Mouse (Mus musculus): ENCODE data around the gene Msln. TPM values are rescaled to one million over a fixed set of nuclear protein-coding genes. Genes with fewer than 3 reads are reported as not detected.

The Msln gene
- polyA plus RNA-seq, 1 experiment from 2014 or later, result 0.48 TPM

DNA sequence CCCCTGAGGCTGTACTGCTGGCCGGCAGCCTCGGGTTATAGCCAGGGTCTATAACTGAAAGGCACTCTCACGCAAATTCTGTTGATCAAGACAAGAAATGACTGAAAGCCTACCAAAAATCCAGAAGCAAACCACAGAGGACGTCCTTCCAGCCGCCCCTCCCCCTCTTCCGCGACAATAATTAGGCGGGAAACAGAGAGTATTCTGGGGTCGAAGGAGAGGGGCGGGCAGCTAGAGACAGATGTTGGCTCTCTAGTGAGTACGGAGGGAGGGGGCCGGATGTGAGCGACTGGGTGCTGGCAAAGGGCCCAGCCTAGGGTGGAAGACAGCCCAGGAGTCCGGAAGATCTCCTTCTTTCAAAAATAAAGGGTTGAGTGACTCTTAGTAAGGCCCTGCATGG is 38.4 kb upstream of the Msln start, which contains the start of gene Fam173a:
Gene Fam173a (minus strand): TSS at position 287 of the 400 bp plus-strand sequence.
- Histone ChIP-seq H3K27me3 (replicated peaks; ENCODE audit: control insufficient read depth, insufficient read depth, low read length) (no peaks in the 10 kb centered on the region), H3K36me3 (ENCODE audit: control insufficient read depth, insufficient read depth, low read length) (peaks cover 19% of the 10 kb centered on the region), H3K4me2 (ENCODE audit: low read length) (peak within 1 kb of the TSS; percentile 95), H3K27ac (ENCODE audit: low read depth, low read length) (peak within 1 kb of the TSS; percentile 93), H3K9ac (ENCODE audit: low read length) (peak within 1 kb of the TSS; percentile 72), H3K4me3 (ENCODE audit: low read depth, low read length) (peak within 1 kb of the TSS; percentile 65), H3K9me3 (replicated peaks; ENCODE audit: control insufficient read depth, low read length) (no peaks in the 10 kb centered on the region), H3K4me1 (ENCODE audit: control insufficient read depth, insufficient read depth, low read length) (peaks cover 41% of the 10 kb centered on the region)
- DNase-seq (ENCODE audit: low spot score) (peak; percentile 85), ATAC-seq (peak; percentile 63)
- 0% methylated on average over 14 of the region's 14 CpGs for WGBS

DNA sequence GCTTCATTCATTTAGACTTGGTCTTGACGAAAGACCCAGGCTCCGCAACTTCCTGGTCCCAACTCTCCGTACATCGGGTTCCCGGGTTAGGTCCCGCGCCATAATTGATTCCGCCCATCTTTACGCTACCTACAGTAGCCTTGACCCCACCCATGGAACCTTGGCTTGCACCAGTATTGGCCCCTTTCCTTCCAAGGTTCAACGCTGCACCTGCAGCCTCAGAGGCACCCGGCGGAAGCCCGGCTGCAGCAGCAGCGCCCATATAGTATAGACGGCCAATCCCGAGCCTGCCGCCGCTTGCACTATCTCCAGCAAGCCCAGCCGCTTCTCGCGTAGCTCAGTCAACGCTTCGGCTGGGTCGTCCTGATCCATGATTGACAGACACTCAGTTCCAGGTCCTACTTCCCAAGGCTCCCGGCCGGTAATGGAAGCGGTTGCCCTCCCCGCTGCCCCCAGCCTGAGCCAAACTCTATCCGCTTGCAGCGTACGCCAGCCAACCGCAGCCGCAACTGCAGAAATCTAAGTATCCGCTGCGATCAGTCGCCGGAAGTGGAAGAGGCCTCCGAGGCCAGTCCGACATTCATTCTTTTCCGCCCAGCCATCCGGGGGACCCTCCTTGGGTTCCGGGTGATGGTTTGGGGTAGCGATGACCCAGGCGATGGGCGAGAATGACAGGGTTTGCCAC is 37.8 kb upstream of the Msln start:
- Histone ChIP-seq H3K4me3 (ENCODE audit: low read depth, low read length) (peak overlapping the region; percentile 65), H3K4me1 (ENCODE audit: control insufficient read depth, insufficient read depth, low read length) (peaks cover 38% of the 10 kb centered on the region), H3K9ac (ENCODE audit: low read length) (peak overlapping the region; percentile 72), H3K27ac (ENCODE audit: low read depth, low read length) (peak overlapping the region; percentile 93), H3K27me3 (replicated peaks; ENCODE audit: control insufficient read depth, insufficient read depth, low read length) (no peaks in the 10 kb centered on the region), H3K9me3 (replicated peaks; ENCODE audit: control insufficient read depth, low read length) (no peaks in the 10 kb centered on the region), H3K36me3 (ENCODE audit: control insufficient read depth, insufficient read depth, low read length) (peaks cover 24% of the 10 kb centered on the region), H3K4me2 (ENCODE audit: low read length) (peak overlapping the region; percentile 95)
- under 1% methylated on average over 45 of the region's 45 CpGs for WGBS
- ATAC-seq (peak; percentile 65), DNase-seq (ENCODE audit: low spot score) (peak; percentile 86)

DNA sequence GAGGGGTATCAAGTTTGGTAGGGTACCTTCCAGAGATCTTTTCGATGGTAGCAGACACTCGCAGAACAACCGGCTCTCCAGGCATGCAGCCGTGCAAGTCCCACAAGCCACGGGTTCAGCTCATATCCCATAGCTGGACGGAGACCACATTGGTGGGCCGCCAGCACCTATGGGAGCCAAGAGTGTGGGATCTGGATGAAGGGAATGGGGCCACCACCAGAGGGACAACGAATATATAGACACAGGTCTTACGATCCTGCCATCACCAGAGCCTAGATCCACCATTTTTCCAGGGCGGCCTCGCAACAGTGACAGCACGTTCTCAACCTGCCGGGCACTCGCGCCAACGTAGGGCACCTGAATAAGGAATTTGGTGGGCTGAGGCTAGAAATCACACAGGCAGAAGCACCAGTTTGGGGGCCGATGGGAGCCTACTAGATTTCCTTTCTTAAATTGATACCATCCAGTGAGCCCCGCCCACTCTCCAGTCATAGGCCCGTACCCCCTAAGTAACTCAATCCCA is 37.2 kb upstream of the Msln start:
- ATAC-seq (no peak; the same call in 1 of the 2 replicates), DNase-seq (ENCODE audit: low spot score) (no peak)
- Histone ChIP-seq H3K4me1 (ENCODE audit: control insufficient read depth, insufficient read depth, low read length) (peaks cover 34% of the 10 kb centered on the region), H3K9me3 (replicated peaks; ENCODE audit: control insufficient read depth, low read length) (no peaks in the 10 kb centered on the region), H3K9ac (ENCODE audit: low read length) (peak overlapping the region; percentile 72), H3K4me3 (ENCODE audit: low read depth, low read length) (peak overlapping the region; percentile 65), H3K27me3 (replicated peaks; ENCODE audit: control insufficient read depth, insufficient read depth, low read length) (no peaks in the 10 kb centered on the region), H3K4me2 (ENCODE audit: low read length) (peak overlapping the region; percentile 95), H3K27ac (ENCODE audit: low read depth, low read length) (peak overlapping the region; percentile 93), H3K36me3 (ENCODE audit: control insufficient read depth, insufficient read depth, low read length) (peaks cover 24% of the 10 kb centered on the region)
- 27% methylated on average over 19 of the region's 19 CpGs for WGBS

DNA sequence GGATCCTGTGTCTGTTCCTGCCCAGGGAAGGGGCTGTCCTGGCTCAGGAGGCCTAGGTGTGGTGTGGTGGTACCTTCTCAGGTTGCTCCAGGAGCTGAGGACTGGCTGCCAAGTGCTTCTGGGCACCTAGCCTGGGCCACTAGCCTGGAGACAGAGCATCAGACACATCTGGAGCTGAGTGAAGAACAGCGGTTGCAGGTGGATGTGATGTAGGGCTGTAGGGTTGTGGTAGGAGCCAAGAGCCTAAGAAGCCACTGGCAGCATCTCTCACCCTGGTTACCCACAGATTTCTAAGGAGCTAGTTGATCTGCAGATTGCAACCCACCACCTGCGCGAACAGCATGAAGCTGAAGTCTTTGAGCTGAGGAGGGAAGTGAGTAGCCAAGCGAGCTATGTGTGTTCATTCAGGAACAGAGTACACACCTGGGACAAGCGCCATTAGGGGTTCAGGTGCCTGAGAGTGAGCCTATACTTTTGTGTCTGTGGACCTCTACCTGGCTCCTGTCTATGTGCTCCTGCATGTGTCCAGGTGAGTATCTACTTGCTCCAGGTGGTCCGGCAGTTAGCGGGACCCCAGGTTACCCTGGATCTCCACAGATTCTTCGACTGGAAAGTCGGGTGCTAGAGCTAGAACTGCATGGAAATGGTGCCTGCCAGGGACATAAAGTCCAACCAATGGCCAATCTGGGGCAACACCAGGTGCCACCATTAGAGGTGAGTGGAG is 32.8 kb upstream of the Msln start:
- WGBS, result 93% methylated on average over 9 of the region's 9 CpGs
- Histone ChIP-seq H3K4me1 (ENCODE audit: control insufficient read depth, insufficient read depth, low read length) (peaks cover 16% of the 10 kb centered on the region), H3K36me3 (ENCODE audit: control insufficient read depth, insufficient read depth, low read length) (peaks cover 47% of the 10 kb centered on the region), H3K27me3 (replicated peaks; ENCODE audit: control insufficient read depth, insufficient read depth, low read length) (no peaks in the 10 kb centered on the region), H3K9me3 (replicated peaks; ENCODE audit: control insufficient read depth, low read length) (no peaks in the 10 kb centered on the region), H3K27ac (ENCODE audit: low read depth, low read length) (no peak overlapping the region), H3K4me2 (ENCODE audit: low read length) (no peak overlapping the region), H3K9ac (ENCODE audit: low read length) (no peak overlapping the region), H3K4me3 (ENCODE audit: low read depth, low read length) (no peak overlapping the region)
- DNase-seq (ENCODE audit: low spot score) (no peak), ATAC-seq (no peak)

DNA sequence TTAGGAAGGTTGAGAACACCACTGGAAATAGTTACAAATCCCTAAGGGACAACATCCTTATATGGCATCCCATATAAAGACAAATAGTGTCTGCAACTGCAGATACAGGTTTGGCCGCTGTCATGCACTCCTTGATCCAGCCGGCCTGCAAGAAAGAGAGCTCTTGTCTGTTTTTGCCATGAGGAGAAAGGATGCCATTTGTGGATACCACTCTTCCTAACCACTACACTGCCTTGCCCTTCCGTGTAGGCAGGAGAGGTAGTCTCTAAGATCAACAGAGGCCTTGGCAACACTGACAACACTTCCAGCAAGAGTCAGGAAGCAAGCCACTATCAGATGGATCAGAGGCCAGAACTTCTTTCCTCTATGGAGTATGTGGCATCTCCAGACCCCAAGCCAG is 32.1 kb upstream of the Msln start, which contains the start of gene Ccdc78:
Gene Ccdc78 (plus strand): TSS at position 301 of the 400 bp plus-strand sequence.
- ATAC-seq (no peak), DNase-seq (ENCODE audit: low spot score) (no peak)
- 92% methylated on average over 3 of the region's 3 CpGs for whole genome bisulfite sequencing
- Histone ChIP-seq H3K27ac (ENCODE audit: low read depth, low read length) (peak within 1 kb of the TSS; percentile 81), H3K4me1 (ENCODE audit: control insufficient read depth, insufficient read depth, low read length) (peaks cover 13% of the 10 kb centered on the region), H3K4me3 (ENCODE audit: low read depth, low read length) (peak within 1 kb of the TSS; percentile 64), H3K27me3 (replicated peaks; ENCODE audit: control insufficient read depth, insufficient read depth, low read length) (no peaks in the 10 kb centered on the region), H3K9me3 (replicated peaks; ENCODE audit: control insufficient read depth, low read length) (no peaks in the 10 kb centered on the region), H3K4me2 (ENCODE audit: low read length) (peak within 1 kb of the TSS; percentile 87), H3K9ac (ENCODE audit: low read length) (peak within 1 kb of the TSS; percentile 86), H3K36me3 (ENCODE audit: control insufficient read depth, insufficient read depth, low read length) (peaks cover 54% of the 10 kb centered on the region)

DNA sequence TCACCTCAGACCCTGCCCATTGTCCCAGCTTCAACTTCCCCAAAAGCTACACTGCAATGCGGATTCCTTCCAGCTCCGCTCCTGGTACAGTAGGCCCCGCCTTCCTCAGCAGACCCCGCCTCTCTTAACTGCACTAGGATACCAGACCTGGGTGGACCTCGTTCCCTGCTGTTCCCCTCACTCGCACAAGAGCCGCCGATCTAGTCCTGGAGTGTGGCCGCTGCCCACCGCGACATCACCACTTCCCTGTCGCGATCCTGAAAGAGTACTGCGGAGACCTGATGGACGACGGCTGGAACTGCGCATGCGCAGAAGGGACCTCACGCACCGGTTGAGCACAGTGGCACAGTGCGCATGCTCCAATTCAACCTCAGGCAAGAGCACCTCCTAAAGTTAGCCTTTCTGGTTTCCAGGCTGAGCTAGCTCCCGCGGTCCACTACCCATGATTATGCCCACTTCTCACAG is 31.1 kb upstream of the Msln start, which contains the start of gene Haghl:
Gene Haghl (minus strand): TSS at position 393 of the 465 bp plus-strand sequence.
- Histone ChIP-seq H3K36me3 (ENCODE audit: control insufficient read depth, insufficient read depth, low read length) (peaks cover 64% of the 10 kb centered on the region), H3K9ac (ENCODE audit: low read length) (peak within 1 kb of the TSS; percentile 86)
- WGBS, result under 1% methylated on average over 23 of the region's 23 CpGs

DNA sequence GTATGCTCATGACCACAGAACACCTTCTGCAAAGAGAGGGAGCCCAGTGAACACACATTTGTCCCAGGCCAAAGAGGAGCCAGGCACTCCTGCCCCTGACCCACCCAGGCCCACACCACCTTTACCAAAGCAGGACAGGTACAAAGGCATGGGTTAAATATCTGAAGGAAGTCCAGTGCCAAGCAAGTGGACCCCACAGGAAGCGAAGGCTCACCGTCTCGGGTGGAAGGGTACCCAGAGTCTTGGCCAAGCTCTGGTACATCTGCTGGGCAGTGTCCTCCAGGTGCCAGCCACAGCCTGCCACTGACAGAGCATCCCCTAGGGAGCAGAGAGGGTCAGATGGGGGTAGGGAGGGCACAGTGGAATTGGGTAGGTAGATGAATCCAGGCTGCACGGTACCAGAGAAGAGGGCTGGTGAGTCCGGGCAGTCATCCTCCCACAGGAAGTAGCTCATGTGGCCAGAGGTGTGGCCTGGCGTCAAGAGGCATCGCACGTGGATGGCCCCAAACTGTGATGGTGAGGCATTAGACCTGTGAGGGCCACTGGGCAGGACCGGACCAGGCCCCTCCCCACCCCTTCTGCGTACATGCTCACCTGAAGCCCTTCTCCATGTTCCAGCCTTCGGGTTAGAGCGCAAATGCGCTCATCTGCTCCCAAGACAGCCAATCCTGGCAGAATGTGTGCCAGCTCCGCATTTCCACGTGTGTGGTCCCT is 29.8 kb upstream of the Msln start:
- H3K4me1 ChIP-seq (ENCODE audit: control insufficient read depth, insufficient read depth, low read length), result peaks cover 11% of the 10 kb centered on the region
- H3K9me3 ChIP-seq (replicated peaks; ENCODE audit: control insufficient read depth, low read length), result no peaks in the 10 kb centered on the region
- no peak for ATAC-seq
- WGBS, result 83% methylated on average over 15 of the region's 15 CpGs
- peak overlapping the region; percentile 86 for H3K9ac ChIP-seq (ENCODE audit: low read length)
- peak overlapping the region; percentile 64 for H3K4me3 ChIP-seq (ENCODE audit: low read depth, low read length)
- no peak overlapping the region for H3K27ac ChIP-seq (ENCODE audit: low read depth, low read length)
- no peaks in the 10 kb centered on the region for H3K27me3 ChIP-seq (replicated peaks; ENCODE audit: control insufficient read depth, insufficient read depth, low read length)
- H3K36me3 ChIP-seq (ENCODE audit: control insufficient read depth, insufficient read depth, low read length), result peaks cover 61% of the 10 kb centered on the region
- DNase-seq (ENCODE audit: low spot score), result no peak
- H3K4me2 ChIP-seq (ENCODE audit: low read length), result peak overlapping the region; percentile 87

More for the DNA sequence above, 31.1 kb upstream of the Msln start, which contains the start of gene Haghl:
- ATAC-seq (peak; percentile 88), DNase-seq (ENCODE audit: low spot score) (peak; percentile 98)
- peak within 1 kb of the TSS; percentile 64 for H3K4me3 ChIP-seq (ENCODE audit: low read depth, low read length)
- peaks cover 11% of the 10 kb centered on the region for H3K4me1 ChIP-seq (ENCODE audit: control insufficient read depth, insufficient read depth, low read length)
- no peaks in the 10 kb centered on the region for H3K9me3 ChIP-seq (replicated peaks; ENCODE audit: control insufficient read depth, low read length)
- peak within 1 kb of the TSS; percentile 81 for H3K27ac ChIP-seq (ENCODE audit: low read depth, low read length)
- peak within 1 kb of the TSS; percentile 87 for H3K4me2 ChIP-seq (ENCODE audit: low read length)
- H3K27me3 ChIP-seq (replicated peaks; ENCODE audit: control insufficient read depth, insufficient read depth, low read length), result no peaks in the 10 kb centered on the region

DNA sequence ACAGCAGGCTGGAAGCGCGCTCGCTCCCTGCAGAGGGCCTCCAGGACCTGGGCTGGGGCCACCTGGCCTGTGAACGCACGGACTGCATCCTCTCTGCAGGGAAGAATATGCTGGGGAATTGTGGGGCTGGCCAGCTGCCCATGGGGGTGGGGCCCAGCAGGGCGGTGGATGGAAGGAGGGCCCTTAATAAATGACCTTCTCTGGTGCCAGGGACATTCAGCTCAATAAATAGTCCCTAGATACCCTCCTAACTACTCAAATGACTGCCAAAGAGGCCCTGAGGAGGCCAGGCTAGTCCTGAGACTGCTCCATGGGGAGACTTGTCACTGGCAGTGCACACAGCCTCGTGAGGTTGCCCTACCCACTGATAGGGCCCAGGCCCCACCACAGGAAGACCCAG is 28.9 kb upstream of the Msln start:
- ATAC-seq, result no peak
- Histone ChIP-seq H3K9ac (ENCODE audit: low read length) (no peak overlapping the region), H3K4me3 (ENCODE audit: low read depth, low read length) (no peak overlapping the region)

More for the DNA sequence above, 28.9 kb upstream of the Msln start:
- peaks cover 56% of the 10 kb centered on the region for H3K36me3 ChIP-seq (ENCODE audit: control insufficient read depth, insufficient read depth, low read length)
- WGBS, result 71% methylated on average over 7 of the region's 7 CpGs
- no peaks in the 10 kb centered on the region for H3K27me3 ChIP-seq (replicated peaks; ENCODE audit: control insufficient read depth, insufficient read depth, low read length)
- H3K4me2 ChIP-seq (ENCODE audit: low read length), result no peak overlapping the region
- DNase-seq (ENCODE audit: low spot score), result no peak
- peaks cover 11% of the 10 kb centered on the region for H3K4me1 ChIP-seq (ENCODE audit: control insufficient read depth, insufficient read depth, low read length)
- H3K9me3 ChIP-seq (replicated peaks; ENCODE audit: control insufficient read depth, low read length), result no peaks in the 10 kb centered on the region
- no peak overlapping the region for H3K27ac ChIP-seq (ENCODE audit: low read depth, low read length)
